Mouse (Mus musculus): ENCODE results near the gene Olfr432. TPM values are rescaled to one million over a fixed set of nuclear protein-coding genes. Genes with fewer than 3 reads are reported as not detected.
"Not testable (repeated sequence)": the region's sequence is repeated elsewhere in the genome, so short reads cannot be mapped to it uniquely, and the experiment has no call there.

Olfr432 gene
- polyA plus RNA-seq (2015; fragmentation: Nextera tagmentation; extraction: Ambion mirVana): not detected in 2 replicates

- 64% methylated on average over 2 of the region's 2 CpGs for WGBS
- H3K4me1 ChIP-seq (ENCODE audit: control insufficient read depth, insufficient read depth, low read length): no peaks in the 10 kb centered on the region
- H3K4me2 ChIP-seq (ENCODE audit: low read depth, low read length): no peak within 1 kb of the TSS
- H3K9ac ChIP-seq (ENCODE audit: low read length): no peak within 1 kb of the TSS
- no peaks in the 10 kb centered on the region for H3K9me3 ChIP-seq (replicated peaks; ENCODE audit: control insufficient read depth, low read length)
- H3K4me3 ChIP-seq (replicated peaks; ENCODE audit: low read length): no peak within 1 kb of the TSS
- no peaks in the 10 kb centered on the region for H3K36me3 ChIP-seq (ENCODE audit: control insufficient read depth, insufficient read depth, low read length)
- no peak for ATAC-seq (ENCODE audit: insufficient read depth, low FRiP score)
- H3K27me3 ChIP-seq (ENCODE audit: control insufficient read depth, insufficient read depth, low read length): no peaks in the 10 kb centered on the region
- H3K27ac ChIP-seq (ENCODE audit: low read length): no peak within 1 kb of the TSS
These were observed at the start of gene Olfr432 for GRCm38 (mm10) chr1:174048893-174049292. Gene Olfr432 (plus strand): TSS chr1:174049205.

GRCm38 (mm10) chr1:174004352-174005109, 44.5 kb upstream of the Olfr432 start:
- WGBS: 52% methylated on average over 2 of the region's 3 CpGs
- not testable (repeated sequence) for H3K9me3 ChIP-seq (replicated peaks; ENCODE audit: control insufficient read depth, low read length); H3K36me3 ChIP-seq (ENCODE audit: control insufficient read depth, insufficient read depth, low read length); H3K4me3 ChIP-seq (replicated peaks; ENCODE audit: low read length); ATAC-seq (ENCODE audit: insufficient read depth, low FRiP score); H3K4me1 ChIP-seq (ENCODE audit: control insufficient read depth, insufficient read depth, low read length); H3K27ac ChIP-seq (ENCODE audit: low read length); H3K9ac ChIP-seq (ENCODE audit: low read length); H3K4me2 ChIP-seq (ENCODE audit: low read depth, low read length); H3K27me3 ChIP-seq (ENCODE audit: control insufficient read depth, insufficient read depth, low read length)

GRCm38 (mm10) chr1:174007050-174007449, 42.0 kb upstream of the Olfr432 start:
- not testable (repeated sequence) for H3K27ac ChIP-seq (ENCODE audit: low read length); H3K36me3 ChIP-seq (ENCODE audit: control insufficient read depth, insufficient read depth, low read length); H3K4me1 ChIP-seq (ENCODE audit: control insufficient read depth, insufficient read depth, low read length); ATAC-seq (ENCODE audit: insufficient read depth, low FRiP score); H3K4me2 ChIP-seq (ENCODE audit: low read depth, low read length); H3K9ac ChIP-seq (ENCODE audit: low read length); H3K9me3 ChIP-seq (replicated peaks; ENCODE audit: control insufficient read depth, low read length); H3K27me3 ChIP-seq (ENCODE audit: control insufficient read depth, insufficient read depth, low read length); H3K4me3 ChIP-seq (replicated peaks; ENCODE audit: low read length)

- Histone ChIP-seq H3K4me1 (ENCODE audit: control insufficient read depth, insufficient read depth, low read length) (no peaks in the 10 kb centered on the region), H3K4me3 (replicated peaks; ENCODE audit: low read length) (no peak within 1 kb of the TSS), H3K27ac (ENCODE audit: low read length) (no peak within 1 kb of the TSS), H3K36me3 (ENCODE audit: control insufficient read depth, insufficient read depth, low read length) (no peaks in the 10 kb centered on the region), H3K4me2 (ENCODE audit: low read depth, low read length) (no peak within 1 kb of the TSS), H3K9ac (ENCODE audit: low read length) (no peak within 1 kb of the TSS), H3K27me3 (ENCODE audit: control insufficient read depth, insufficient read depth, low read length) (no peaks in the 10 kb centered on the region), H3K9me3 (replicated peaks; ENCODE audit: control insufficient read depth, low read length) (no peaks in the 10 kb centered on the region)
- ATAC-seq (ENCODE audit: insufficient read depth, low FRiP score): no peak
- 36% methylated on average over 1 of the region's 1 CpGs for WGBS
These were observed 17.3 kb upstream of the Olfr432 start, which contains the start of gene Ifi205 for GRCm38 (mm10) chr1:174031698-174032097. Gene Ifi205 (minus strand): TSS chr1:174031810.

- Histone ChIP-seq H3K9ac (ENCODE audit: low read length) (no peak overlapping the region), H3K36me3 (ENCODE audit: control insufficient read depth, insufficient read depth, low read length) (no peaks in the 10 kb centered on the region), H3K27me3 (ENCODE audit: control insufficient read depth, insufficient read depth, low read length) (no peaks in the 10 kb centered on the region), H3K4me3 (replicated peaks; ENCODE audit: low read length) (no peak overlapping the region), H3K4me1 (ENCODE audit: control insufficient read depth, insufficient read depth, low read length) (no peaks in the 10 kb centered on the region), H3K27ac (ENCODE audit: low read length) (no peak overlapping the region), H3K4me2 (ENCODE audit: low read depth, low read length) (no peak overlapping the region), H3K9me3 (replicated peaks; ENCODE audit: control insufficient read depth, low read length) (no peaks in the 10 kb centered on the region)
- no peak for ATAC-seq (ENCODE audit: insufficient read depth, low FRiP score)
- 66% methylated on average over 4 of the region's 4 CpGs for WGBS
These were observed 13.2 kb upstream of the Olfr432 start for GRCm38 (mm10) chr1:174035841-174036240.

GRCm38 (mm10) chr1:174038480-174038879, 10.5 kb upstream of the Olfr432 start:
- no peak for ATAC-seq (ENCODE audit: insufficient read depth, low FRiP score)
- Histone ChIP-seq H3K9ac (ENCODE audit: low read length) (no peak overlapping the region), H3K36me3 (ENCODE audit: control insufficient read depth, insufficient read depth, low read length) (no peaks in the 10 kb centered on the region), H3K27me3 (ENCODE audit: control insufficient read depth, insufficient read depth, low read length) (no peaks in the 10 kb centered on the region), H3K4me1 (ENCODE audit: control insufficient read depth, insufficient read depth, low read length) (peaks cover 3% of the 10 kb centered on the region; the same call in 1 of the 2 replicates), H3K27ac (ENCODE audit: low read length) (no peak overlapping the region), H3K9me3 (replicated peaks; ENCODE audit: control insufficient read depth, low read length) (no peaks in the 10 kb centered on the region), H3K4me2 (ENCODE audit: low read depth, low read length) (no peak overlapping the region), H3K4me3 (replicated peaks; ENCODE audit: low read length) (no peak overlapping the region)
- 69% methylated on average over 3 of the region's 3 CpGs for WGBS

- H3K4me3 ChIP-seq (replicated peaks; ENCODE audit: low read length): no peak within 1 kb of the TSS
- H3K36me3 ChIP-seq (ENCODE audit: control insufficient read depth, insufficient read depth, low read length): no peaks in the 10 kb centered on the region
- ATAC-seq (ENCODE audit: insufficient read depth, low FRiP score): peak; percentile 73; the same call in 1 of the 2 replicates
- no peak within 1 kb of the TSS for H3K9ac ChIP-seq (ENCODE audit: low read length)
- H3K4me1 ChIP-seq (ENCODE audit: control insufficient read depth, insufficient read depth, low read length): peaks cover 3% of the 10 kb centered on the region; the same call in 1 of the 2 replicates
- H3K27me3 ChIP-seq (ENCODE audit: control insufficient read depth, insufficient read depth, low read length): no peaks in the 10 kb centered on the region
- H3K9me3 ChIP-seq (replicated peaks; ENCODE audit: control insufficient read depth, low read length): no peaks in the 10 kb centered on the region
- peak within 1 kb of the TSS; percentile 27; the same call in 1 of the 2 replicates for H3K27ac ChIP-seq (ENCODE audit: low read length)
- 64% methylated on average over 7 of the region's 7 CpGs for WGBS
- no peak within 1 kb of the TSS for H3K4me2 ChIP-seq (ENCODE audit: low read depth, low read length)
These were observed 8.4 kb upstream of the Olfr432 start, which contains the start of gene Olfr433 for GRCm38 (mm10) chr1:174040523-174041177. Gene Olfr433 (plus strand): TSS chr1:174040705.

- not testable (repeated sequence) for H3K4me3 ChIP-seq (replicated peaks; ENCODE audit: low read length); H3K27ac ChIP-seq (ENCODE audit: low read length); H3K9ac ChIP-seq (ENCODE audit: low read length); H3K36me3 ChIP-seq (ENCODE audit: control insufficient read depth, insufficient read depth, low read length); H3K27me3 ChIP-seq (ENCODE audit: control insufficient read depth, insufficient read depth, low read length); H3K4me2 ChIP-seq (ENCODE audit: low read depth, low read length); H3K9me3 ChIP-seq (replicated peaks; ENCODE audit: control insufficient read depth, low read length); H3K4me1 ChIP-seq (ENCODE audit: control insufficient read depth, insufficient read depth, low read length)
- 85% methylated on average over 12 of the region's 12 CpGs for WGBS
- ATAC-seq (ENCODE audit: insufficient read depth, low FRiP score): 0 out of 2 replicates have a peak, but pooled peaks have one; percentile 40
These were observed 6.7 kb upstream of the Olfr432 start for GRCm38 (mm10) chr1:174042091-174042884.
